Mouse (Mus musculus) myocyte (in vitro differentiated cells): ENCODE results near the gene Hcrtr1.

Experiments used
- CEBPB ChIP-seq: IDR thresholded peaks from 2 replicates; pipeline ENCODE4 v1.6.1; 2011; ENCODE audit warnings: mild to moderate bottlenecking, moderate library complexity; ENCODE audit not compliant: poor library complexity, insufficient read depth, severe bottlenecking
- E2F4 ChIP-seq: IDR thresholded peaks from one replicate; pipeline ENCODE4 v1.6.1; 2011; ENCODE audit warnings: mild to moderate bottlenecking, control low read depth, moderate library complexity; ENCODE audit not compliant: insufficient read depth
- MAX ChIP-seq: IDR thresholded peaks from one replicate; pipeline ENCODE4 v1.6.1; 2011; ENCODE audit warnings: low read depth, mild to moderate bottlenecking, control low read depth
- MYOD1 ChIP-seq, 3 experiments: IDR thresholded peaks; one replicate each; pipeline ENCODE4 v1.6.1; 2011; ENCODE audit warnings: control low read depth in 2 of 3, low read depth in 2 of 3, mild to moderate bottlenecking in 2 of 3, moderate library complexity in 1 of 3; ENCODE audit not compliant: insufficient read length in 2 of 3, control insufficient read depth in 1 of 3
- MYOG ChIP-seq, 3 experiments: IDR thresholded peaks; one replicate each; pipeline ENCODE4 v1.6.1; 2011; ENCODE audit warnings: control low read depth in 2 of 3, low read depth in 2 of 3, mild to moderate bottlenecking in 2 of 3; ENCODE audit not compliant: insufficient read length in 2 of 3, control insufficient read depth in 1 of 3, insufficient read depth in 1 of 3
- POLR2A ChIP-seq: IDR thresholded peaks from one replicate; pipeline ENCODE4 v1.6.1; 2011; ENCODE audit warnings: low read depth, mild to moderate bottlenecking, control low read depth, moderate library complexity; ENCODE audit not compliant: insufficient read length
- POLR2AphosphoS2 ChIP-seq: IDR thresholded peaks from one replicate; pipeline ENCODE4 v1.6.1; 2011; ENCODE audit warnings: low read depth, control low read depth; ENCODE audit not compliant: insufficient read length
- REST ChIP-seq: IDR thresholded peaks from one replicate; pipeline ENCODE4 v1.6.1; 2011; ENCODE audit warnings: mild to moderate bottlenecking, control low read depth, moderate library complexity; ENCODE audit not compliant: insufficient read depth, insufficient read length
- SRF ChIP-seq: IDR thresholded peaks from one replicate; pipeline ENCODE4 v1.6.1; 2011; ENCODE audit warnings: low read depth; ENCODE audit not compliant: control insufficient read depth, insufficient read length
- TCF12 ChIP-seq: IDR thresholded peaks from one replicate; pipeline ENCODE4 v1.6.1; 2011; ENCODE audit warnings: mild to moderate bottlenecking, control low read depth; ENCODE audit not compliant: poor library complexity, insufficient read depth, severe bottlenecking
- TCF3 ChIP-seq: IDR thresholded peaks from one replicate; pipeline ENCODE4 v1.6.1; 2011; ENCODE audit warnings: low read depth, control low read depth; ENCODE audit not compliant: insufficient read length
- USF1 ChIP-seq: IDR thresholded peaks from one replicate; pipeline ENCODE4 v1.6.1; 2011; ENCODE audit warnings: low read depth, mild to moderate bottlenecking, control low read depth, moderate library complexity

GRCm38 (mm10) chr4:130166592-130166991 is 27.4 kb upstream of the Hcrtr1 start:
- no peak for TF ChIP-seq E2F4
- TF ChIP-seq POLR2A, result no peak
- TF ChIP-seq MAX, result no peak
- no peak for TF ChIP-seq MYOD1 (IDR thresholded peaks at IDR 0.05; ENCODE audit: control insufficient read depth in 1 of 3, insufficient read length in 2 of 3, low read depth in 2 of 3)
- TF ChIP-seq TCF12, result no peak
- no peak for TF ChIP-seq POLR2AphosphoS2
- TF ChIP-seq TCF3, result no peak
- TF ChIP-seq USF1, result no peak
- TF ChIP-seq MYOG (IDR thresholded peaks at IDR 0.05; ENCODE audit: control insufficient read depth in 1 of 3, insufficient read depth in 1 of 3, insufficient read length in 2 of 3, low read depth in 2 of 3), result no peak
- TF ChIP-seq SRF, result no peak
- no peak for TF ChIP-seq CEBPB
- TF ChIP-seq REST, result no peak
